Mouse (Mus musculus): Measurements from ENCODE around the gene Tango2. TPM values are rescaled to one million over a fixed set of nuclear protein-coding genes. Genes with fewer than 3 reads are reported as not detected.

The Tango2 gene
- polyA plus RNA-seq, 1 experiment: 22.2 TPM

GRCm38 (mm10) chr16:18341605-18342004 is 6.3 kb downstream of the Tango2 start:
- H3K27me3 ChIP-seq (ENCODE audit: control insufficient read depth, insufficient read depth, insufficient read length): no peaks in the 10 kb centered on the region
- H3K4me3 ChIP-seq: no peak overlapping the region
- TF ChIP-seq POLR2AphosphoS2 (IDR thresholded peaks at IDR 0.05; ENCODE audit: insufficient read length, low read depth): no peak
- TF ChIP-seq TCF3 (IDR thresholded peaks at IDR 0.05; ENCODE audit: insufficient read length, low read depth): no peak
- no peak for TF ChIP-seq E2F4 (IDR thresholded peaks at IDR 0.05; ENCODE audit: insufficient read depth)
- TF ChIP-seq CEBPB (IDR thresholded peaks at IDR 0.05; ENCODE audit: insufficient read depth, poor library complexity, severe bottlenecking): no peak
- no peak for TF ChIP-seq MAX (IDR thresholded peaks at IDR 0.05; ENCODE audit: low read depth)
- no peak for TF ChIP-seq MYOD1 (IDR thresholded peaks at IDR 0.05; ENCODE audit: control insufficient read depth in 1 of 3, insufficient read length in 2 of 3, low read depth in 2 of 3)
- TF ChIP-seq MYOG (IDR thresholded peaks at IDR 0.05; ENCODE audit: control insufficient read depth in 1 of 3, insufficient read depth in 1 of 3, insufficient read length in 2 of 3, low read depth in 2 of 3): no peak
- no peak for TF ChIP-seq USF1 (IDR thresholded peaks at IDR 0.05; ENCODE audit: low read depth)
- TF ChIP-seq TCF12 (IDR thresholded peaks at IDR 0.05; ENCODE audit: insufficient read depth, poor library complexity, severe bottlenecking): no peak
- TF ChIP-seq SRF (IDR thresholded peaks at IDR 0.05; ENCODE audit: control insufficient read depth, insufficient read length, low read depth): no peak
- TF ChIP-seq REST (IDR thresholded peaks at IDR 0.05; ENCODE audit: insufficient read depth, insufficient read length): no peak
- no peaks in the 10 kb centered on the region for H3K36me3 ChIP-seq (ENCODE audit: control insufficient read depth, insufficient read depth)
- H3K79me2 ChIP-seq (ENCODE audit: control insufficient read depth, insufficient read depth): peaks cover 4% of the 10 kb centered on the region
- H3K4me2 ChIP-seq (ENCODE audit: low read depth): no peak overlapping the region
- H3ac ChIP-seq (ENCODE audit: control insufficient read depth, insufficient read length): no peak overlapping the region

- Histone ChIP-seq H3ac (ENCODE audit: control insufficient read depth, insufficient read length) (no peak overlapping the region), H3K4me3 (no peak overlapping the region), H3K4me2 (ENCODE audit: low read depth) (no peak overlapping the region), H3K79me2 (ENCODE audit: control insufficient read depth, insufficient read depth) (peaks cover 4% of the 10 kb centered on the region), H3K36me3 (ENCODE audit: control insufficient read depth, insufficient read depth) (no peaks in the 10 kb centered on the region), H3K27me3 (ENCODE audit: control insufficient read depth, insufficient read depth, insufficient read length) (no peaks in the 10 kb centered on the region)
- TF ChIP-seq POLR2A (IDR thresholded peaks at IDR 0.05; ENCODE audit: insufficient read length, low read depth) (no peak), CEBPB (IDR thresholded peaks at IDR 0.05; ENCODE audit: insufficient read depth, poor library complexity, severe bottlenecking) (no peak), MYOD1 (IDR thresholded peaks at IDR 0.05; ENCODE audit: control insufficient read depth in 1 of 3, insufficient read length in 2 of 3, low read depth in 2 of 3) (no peak), MYOG (IDR thresholded peaks at IDR 0.05; ENCODE audit: control insufficient read depth in 1 of 3, insufficient read depth in 1 of 3, insufficient read length in 2 of 3, low read depth in 2 of 3) (no peak), USF1 (IDR thresholded peaks at IDR 0.05; ENCODE audit: low read depth) (no peak), TCF12 (IDR thresholded peaks at IDR 0.05; ENCODE audit: insufficient read depth, poor library complexity, severe bottlenecking) (no peak)
These were observed 8.0 kb downstream of the Tango2 start for GRCm38 (mm10) chr16:18339866-18340265.

- Histone ChIP-seq H3K36me3 (ENCODE audit: control insufficient read depth, insufficient read depth) (no peaks in the 10 kb centered on the region), H3K4me3 (no peak overlapping the region), H3ac (ENCODE audit: control insufficient read depth, insufficient read length) (no peak overlapping the region), H3K4me2 (ENCODE audit: low read depth) (no peak overlapping the region), H3K27me3 (ENCODE audit: control insufficient read depth, insufficient read depth, insufficient read length) (no peaks in the 10 kb centered on the region), H3K79me2 (ENCODE audit: control insufficient read depth, insufficient read depth) (peaks cover 4% of the 10 kb centered on the region)
- TF ChIP-seq TCF12 (IDR thresholded peaks at IDR 0.05; ENCODE audit: insufficient read depth, poor library complexity, severe bottlenecking) (no peak), SRF (IDR thresholded peaks at IDR 0.05; ENCODE audit: control insufficient read depth, insufficient read length, low read depth) (no peak), MAX (IDR thresholded peaks at IDR 0.05; ENCODE audit: low read depth) (no peak), MYOD1 (IDR thresholded peaks at IDR 0.05; ENCODE audit: control insufficient read depth in 1 of 3, insufficient read length in 2 of 3, low read depth in 2 of 3) (no peak), MYOG (IDR thresholded peaks at IDR 0.05; ENCODE audit: control insufficient read depth in 1 of 3, insufficient read depth in 1 of 3, insufficient read length in 2 of 3, low read depth in 2 of 3) (no peak), USF1 (IDR thresholded peaks at IDR 0.05; ENCODE audit: low read depth) (no peak), REST (IDR thresholded peaks at IDR 0.05; ENCODE audit: insufficient read depth, insufficient read length) (no peak), CEBPB (IDR thresholded peaks at IDR 0.05; ENCODE audit: insufficient read depth, poor library complexity, severe bottlenecking) (no peak), E2F4 (IDR thresholded peaks at IDR 0.05; ENCODE audit: insufficient read depth) (no peak), TCF3 (IDR thresholded peaks at IDR 0.05; ENCODE audit: insufficient read length, low read depth) (no peak), POLR2AphosphoS2 (IDR thresholded peaks at IDR 0.05; ENCODE audit: insufficient read length, low read depth) (no peak), POLR2A (IDR thresholded peaks at IDR 0.05; ENCODE audit: insufficient read length, low read depth) (no peak)
These were observed 10.6 kb downstream of the Tango2 start for GRCm38 (mm10) chr16:18337261-18337660.

- H3K4me2 ChIP-seq (ENCODE audit: low read depth): no peak overlapping the region
- no peak overlapping the region for H3ac ChIP-seq (ENCODE audit: control insufficient read depth, insufficient read length)
- no peaks in the 10 kb centered on the region for H3K79me2 ChIP-seq (ENCODE audit: control insufficient read depth, insufficient read depth)
- no peaks in the 10 kb centered on the region for H3K27me3 ChIP-seq (ENCODE audit: control insufficient read depth, insufficient read depth, insufficient read length)
- TF ChIP-seq USF1 (IDR thresholded peaks at IDR 0.05; ENCODE audit: low read depth) (no peak), POLR2AphosphoS2 (IDR thresholded peaks at IDR 0.05; ENCODE audit: insufficient read length, low read depth) (no peak), CEBPB (IDR thresholded peaks at IDR 0.05; ENCODE audit: insufficient read depth, poor library complexity, severe bottlenecking) (no peak), TCF3 (IDR thresholded peaks at IDR 0.05; ENCODE audit: insufficient read length, low read depth) (no peak), MAX (IDR thresholded peaks at IDR 0.05; ENCODE audit: low read depth) (no peak)
- H3K4me3 ChIP-seq: no peak overlapping the region
- H3K36me3 ChIP-seq (ENCODE audit: control insufficient read depth, insufficient read depth): no peaks in the 10 kb centered on the region
These were observed 11.9 kb downstream of the Tango2 start for GRCm38 (mm10) chr16:18335981-18336380.

- H3K27me3 ChIP-seq (ENCODE audit: control insufficient read depth, insufficient read depth, insufficient read length): no peaks in the 10 kb centered on the region
- no peaks in the 10 kb centered on the region for H3K79me2 ChIP-seq (ENCODE audit: control insufficient read depth, insufficient read depth)
- no peak overlapping the region for H3ac ChIP-seq (ENCODE audit: control insufficient read depth, insufficient read length)
- TF ChIP-seq POLR2AphosphoS2 (IDR thresholded peaks at IDR 0.05; ENCODE audit: insufficient read length, low read depth) (no peak), CEBPB (IDR thresholded peaks at IDR 0.05; ENCODE audit: insufficient read depth, poor library complexity, severe bottlenecking) (no peak), MAX (IDR thresholded peaks at IDR 0.05; ENCODE audit: low read depth) (no peak), MYOG (IDR thresholded peaks at IDR 0.05; ENCODE audit: control insufficient read depth in 1 of 3, insufficient read depth in 1 of 3, insufficient read length in 2 of 3, low read depth in 2 of 3) (no peak), TCF12 (IDR thresholded peaks at IDR 0.05; ENCODE audit: insufficient read depth, poor library complexity, severe bottlenecking) (no peak), TCF3 (IDR thresholded peaks at IDR 0.05; ENCODE audit: insufficient read length, low read depth) (no peak), USF1 (IDR thresholded peaks at IDR 0.05; ENCODE audit: low read depth) (no peak), SRF (IDR thresholded peaks at IDR 0.05; ENCODE audit: control insufficient read depth, insufficient read length, low read depth) (no peak), MYOD1 (IDR thresholded peaks at IDR 0.05; ENCODE audit: control insufficient read depth in 1 of 3, insufficient read length in 2 of 3, low read depth in 2 of 3) (no peak), E2F4 (IDR thresholded peaks at IDR 0.05; ENCODE audit: insufficient read depth) (no peak), REST (IDR thresholded peaks at IDR 0.05; ENCODE audit: insufficient read depth, insufficient read length) (no peak), POLR2A (IDR thresholded peaks at IDR 0.05; ENCODE audit: insufficient read length, low read depth) (no peak)
- no peak overlapping the region for H3K4me3 ChIP-seq
- H3K4me2 ChIP-seq (ENCODE audit: low read depth): no peak overlapping the region
- H3K36me3 ChIP-seq (ENCODE audit: control insufficient read depth, insufficient read depth): no peaks in the 10 kb centered on the region
These were observed 13.9 kb downstream of the Tango2 start for GRCm38 (mm10) chr16:18333976-18334375.
